Mouse (Mus musculus): ENCODE measurements around the gene Plcl2.
"Not testable (repeated sequence)": the region's sequence is repeated elsewhere in the genome, so short reads cannot be mapped to it uniquely, and the experiment has no call there.

Plcl2 gene

GRCm38 (mm10) chr17:50671416-50671815 lies 162.2 kb downstream of the Plcl2 start:
- no peak for DNase-seq (ENCODE audit: low spot score in 2 of 2)

GRCm38 (mm10) chr17:50674580-50674979 lies 165.4 kb downstream of the Plcl2 start:
- no peak for DNase-seq (ENCODE audit: low spot score in 2 of 2)

- no peak for DNase-seq (ENCODE audit: low spot score in 2 of 2)
These were observed 166.0 kb downstream of the Plcl2 start for GRCm38 (mm10) chr17:50675231-50675630.

- no peak for DNase-seq (ENCODE audit: low spot score in 2 of 2)
These were observed 168.1 kb downstream of the Plcl2 start for GRCm38 (mm10) chr17:50677334-50677733.

- DNase-seq (ENCODE audit: low spot score in 2 of 2), result no peak
These were observed 168.9 kb downstream of the Plcl2 start for GRCm38 (mm10) chr17:50677978-50678712.

GRCm38 (mm10) chr17:50678748-50679147 lies 169.5 kb downstream of the Plcl2 start:
- no peak for DNase-seq (ENCODE audit: low spot score in 2 of 2)

GRCm38 (mm10) chr17:50679613-50680534 lies 170.7 kb downstream of the Plcl2 start:
- no peak for DNase-seq (ENCODE audit: low spot score in 2 of 2)

- DNase-seq (ENCODE audit: low spot score in 2 of 2), result no peak
These were observed 173.5 kb downstream of the Plcl2 start for GRCm38 (mm10) chr17:50682696-50683095.

GRCm38 (mm10) chr17:50684960-50685645 lies 175.9 kb downstream of the Plcl2 start:
- DNase-seq (ENCODE audit: low spot score in 2 of 2), result no peak

GRCm38 (mm10) chr17:50687670-50688069 lies 178.5 kb downstream of the Plcl2 start:
- DNase-seq (ENCODE audit: low spot score in 2 of 2), result no peak

- DNase-seq (ENCODE audit: low spot score in 2 of 2), result no peak
These were observed 178.9 kb downstream of the Plcl2 start for GRCm38 (mm10) chr17:50688135-50688534.

- not testable (repeated sequence) for DNase-seq (ENCODE audit: low spot score in 2 of 2)
These were observed 189.2 kb downstream of the Plcl2 start for GRCm38 (mm10) chr17:50698410-50698809.

GRCm38 (mm10) chr17:50710497-50711222 lies 201.5 kb downstream of the Plcl2 start:
- no peak for DNase-seq (ENCODE audit: low spot score in 2 of 2)

- no peak for DNase-seq (ENCODE audit: low spot score in 2 of 2)
These were observed 208.4 kb downstream of the Plcl2 start for GRCm38 (mm10) chr17:50717586-50717985.

GRCm38 (mm10) chr17:50724376-50724775 lies 215.2 kb downstream of the Plcl2 start:
- no peak for DNase-seq (ENCODE audit: low spot score in 2 of 2)

- DNase-seq (ENCODE audit: low spot score in 2 of 2), result no peak
These were observed 217.1 kb downstream of the Plcl2 start for GRCm38 (mm10) chr17:50726265-50726664.

GRCm38 (mm10) chr17:50729031-50729430 lies 219.8 kb downstream of the Plcl2 start:
- DNase-seq (ENCODE audit: low spot score in 2 of 2), result no peak

GRCm38 (mm10) chr17:50729577-50729976 lies 220.4 kb downstream of the Plcl2 start:
- peak; percentile 22 to 32 for DNase-seq (ENCODE audit: low spot score in 2 of 2)

GRCm38 (mm10) chr17:50730896-50731295 lies 221.7 kb downstream of the Plcl2 start:
- no peak for DNase-seq (ENCODE audit: low spot score in 2 of 2)

GRCm38 (mm10) chr17:50731876-50732275 lies 222.7 kb downstream of the Plcl2 start:
- peak in 1 of 2 experiments; percentile 22 for DNase-seq (ENCODE audit: low spot score in 2 of 2)

- DNase-seq (ENCODE audit: low spot score in 2 of 2), result no peak
These were observed 224.2 kb downstream of the Plcl2 start for GRCm38 (mm10) chr17:50733390-50733789.

Data from spleen, postnatal 36 days (tissue).